Mouse (Mus musculus): ENCODE measurements around the gene Kcnh2. TPM values are rescaled to one million over a fixed set of nuclear protein-coding genes. Genes with fewer than 3 reads are reported as not detected.

Kcnh2 gene
- polyA plus RNA-seq, 1 experiment from 2014 or later: 17.4 TPM

- Histone ChIP-seq H3K4me2 (replicated peaks) (no peak overlapping the region), H3K4me1 (no peaks in the 10 kb centered on the region), H3K27me3 (no peaks in the 10 kb centered on the region), H3K4me3 (no peak overlapping the region), H3K9me3 (replicated peaks) (peaks cover 6% of the 10 kb centered on the region; the same call in 1 of the 2 replicates), H3K27ac (no peak overlapping the region), H3K36me3 (no peaks in the 10 kb centered on the region), H3K9ac (no peak overlapping the region)
- ATAC-seq (ENCODE audit: low FRiP score): no peak
- WGBS: 83% methylated on average over 3 of the region's 3 CpGs
Measured at GRCm38 (mm10) chr5:24291954-24292353, 59.5 kb downstream of the Kcnh2 start.

- WGBS: 83% methylated on average over 7 of the region's 7 CpGs
- no peaks in the 10 kb centered on the region for H3K36me3 ChIP-seq
- H3K9ac ChIP-seq: no peak overlapping the region
- H3K27ac ChIP-seq: no peak overlapping the region
- H3K4me1 ChIP-seq: no peaks in the 10 kb centered on the region
- no peaks in the 10 kb centered on the region; the same call in 1 of the 2 replicates for H3K27me3 ChIP-seq
- no peak overlapping the region for H3K4me3 ChIP-seq
- H3K4me2 ChIP-seq (replicated peaks): no peak overlapping the region
- no peak for ATAC-seq (ENCODE audit: low FRiP score)
- H3K9me3 ChIP-seq (replicated peaks): no peaks in the 10 kb centered on the region
Measured at GRCm38 (mm10) chr5:24286221-24286970, 65.0 kb downstream of the Kcnh2 start.

GRCm38 (mm10) chr5:24284145-24284544 is 67.3 kb downstream of the Kcnh2 start:
- Histone ChIP-seq H3K4me3 (no peak overlapping the region), H3K27me3 (no peaks in the 10 kb centered on the region; the same call in 1 of the 2 replicates), H3K4me1 (peaks cover 11% of the 10 kb centered on the region), H3K9me3 (replicated peaks) (no peaks in the 10 kb centered on the region), H3K9ac (no peak overlapping the region), H3K4me2 (replicated peaks) (no peak overlapping the region), H3K36me3 (no peaks in the 10 kb centered on the region), H3K27ac (no peak overlapping the region)
- no peak for ATAC-seq (ENCODE audit: low FRiP score)
- 67% methylated on average over 6 of the region's 6 CpGs for WGBS

GRCm38 (mm10) chr5:24283181-24283580 is 68.2 kb downstream of the Kcnh2 start:
- H3K4me1 ChIP-seq: peaks cover 11% of the 10 kb centered on the region
- 73% methylated on average over 5 of the region's 5 CpGs for WGBS
- H3K9me3 ChIP-seq (replicated peaks): no peaks in the 10 kb centered on the region
- H3K4me3 ChIP-seq: no peak overlapping the region
- H3K9ac ChIP-seq: no peak overlapping the region
- H3K27ac ChIP-seq: no peak overlapping the region
- H3K36me3 ChIP-seq: no peaks in the 10 kb centered on the region
- no peaks in the 10 kb centered on the region; the same call in 1 of the 2 replicates for H3K27me3 ChIP-seq
- no peak for ATAC-seq (ENCODE audit: low FRiP score)
- no peak overlapping the region for H3K4me2 ChIP-seq (replicated peaks)

GRCm38 (mm10) chr5:24280523-24280922 is 70.9 kb downstream of the Kcnh2 start:
- Histone ChIP-seq H3K36me3 (no peaks in the 10 kb centered on the region), H3K9me3 (replicated peaks) (no peaks in the 10 kb centered on the region), H3K9ac (no peak overlapping the region), H3K27me3 (no peaks in the 10 kb centered on the region; the same call in 1 of the 2 replicates), H3K4me3 (no peak overlapping the region), H3K4me2 (replicated peaks) (no peak overlapping the region), H3K4me1 (peaks cover 11% of the 10 kb centered on the region), H3K27ac (peak overlapping the region; percentile 44; the same call in 1 of the 2 replicates)
- 43% methylated on average over 2 of the region's 2 CpGs for WGBS
- peak; percentile 71 for ATAC-seq (ENCODE audit: low FRiP score)

- Histone ChIP-seq H3K4me3 (no peak overlapping the region), H3K27me3 (no peaks in the 10 kb centered on the region; the same call in 1 of the 2 replicates), H3K4me2 (replicated peaks) (no peak overlapping the region), H3K27ac (no peak overlapping the region), H3K4me1 (peaks cover 11% of the 10 kb centered on the region), H3K9ac (no peak overlapping the region), H3K9me3 (replicated peaks) (no peaks in the 10 kb centered on the region), H3K36me3 (no peaks in the 10 kb centered on the region)
- WGBS: 90% methylated on average over 4 of the region's 4 CpGs
- ATAC-seq (ENCODE audit: low FRiP score): no peak
Measured at GRCm38 (mm10) chr5:24279527-24279926, 71.9 kb downstream of the Kcnh2 start.

GRCm38 (mm10) chr5:24278206-24278605 is 73.2 kb downstream of the Kcnh2 start:
- Histone ChIP-seq H3K27ac (no peak overlapping the region), H3K9me3 (replicated peaks) (no peaks in the 10 kb centered on the region), H3K4me2 (replicated peaks) (no peak overlapping the region), H3K4me1 (peaks cover 11% of the 10 kb centered on the region), H3K36me3 (no peaks in the 10 kb centered on the region), H3K9ac (no peak overlapping the region), H3K4me3 (no peak overlapping the region), H3K27me3 (no peaks in the 10 kb centered on the region; the same call in 1 of the 2 replicates)
- ATAC-seq (ENCODE audit: low FRiP score): no peak
- WGBS: 92% methylated on average over 10 of the region's 10 CpGs

- Histone ChIP-seq H3K4me1 (no peaks in the 10 kb centered on the region), H3K9ac (no peak overlapping the region), H3K27ac (no peak overlapping the region), H3K4me2 (replicated peaks) (no peak overlapping the region), H3K36me3 (no peaks in the 10 kb centered on the region), H3K9me3 (replicated peaks) (no peaks in the 10 kb centered on the region), H3K4me3 (no peak overlapping the region), H3K27me3 (no peaks in the 10 kb centered on the region)
- WGBS: 79% methylated on average over 9 of the region's 9 CpGs
- ATAC-seq (ENCODE audit: low FRiP score): no peak
Measured at GRCm38 (mm10) chr5:24273683-24274621, 77.5 kb downstream of the Kcnh2 start.

GRCm38 (mm10) chr5:24270941-24271340 is 80.5 kb downstream of the Kcnh2 start:
- no peaks in the 10 kb centered on the region for H3K27me3 ChIP-seq
- ATAC-seq (ENCODE audit: low FRiP score): no peak
- peaks cover 4% of the 10 kb centered on the region; the same call in 1 of the 2 replicates for H3K4me1 ChIP-seq
- H3K4me2 ChIP-seq (replicated peaks): no peak overlapping the region
- H3K36me3 ChIP-seq: no peaks in the 10 kb centered on the region
- H3K9me3 ChIP-seq (replicated peaks): no peaks in the 10 kb centered on the region
- H3K9ac ChIP-seq: no peak overlapping the region
- WGBS: 84% methylated on average over 4 of the region's 4 CpGs
- H3K27ac ChIP-seq: no peak overlapping the region
- H3K4me3 ChIP-seq: no peak overlapping the region

Other genes starting within 250 kb of the Kcnh2 start
- gene Nupl2, start 186.6 kb downstream of the Kcnh2 start, polyA plus RNA-seq (2016; fragmentation: Nextera tagmentation; extraction: Ambion mirVana): 17.6 and 19.9 TPM in 2 replicates
- gene Nos3, start 13.2 kb upstream of the Kcnh2 start, polyA plus RNA-seq (2016; fragmentation: Nextera tagmentation; extraction: Ambion mirVana): 8.8 and 9.0 TPM in 2 replicates
- gene Atg9b, start 40.5 kb upstream of the Kcnh2 start, polyA plus RNA-seq (2016; fragmentation: Nextera tagmentation; extraction: Ambion mirVana): 0.35 and 0.46 TPM in 2 replicates
- 38.7 and 43.5 TPM in 2 replicates for gene Abcb8, start 42.1 kb upstream of the Kcnh2 start, polyA plus RNA-seq (2016; fragmentation: Nextera tagmentation; extraction: Ambion mirVana)
- 1.0 and 1.2 TPM in 2 replicates for gene Asic3, start 61.8 kb upstream of the Kcnh2 start, polyA plus RNA-seq (2016; fragmentation: Nextera tagmentation; extraction: Ambion mirVana)
- gene Cdk5, start 71.9 kb upstream of the Kcnh2 start, polyA plus RNA-seq (2016; fragmentation: Nextera tagmentation; extraction: Ambion mirVana): 61.0 and 63.8 TPM in 2 replicates
- gene Slc4a2, start 72.2 kb upstream of the Kcnh2 start, polyA plus RNA-seq (2016; fragmentation: Nextera tagmentation; extraction: Ambion mirVana): 38.1 and 39.9 TPM in 2 replicates
- gene Fastk, start 93.7 kb upstream of the Kcnh2 start, polyA plus RNA-seq (2016; fragmentation: Nextera tagmentation; extraction: Ambion mirVana): 109 and 113 TPM in 2 replicates
- gene Tmub1, start 96.2 kb upstream of the Kcnh2 start, polyA plus RNA-seq (2016; fragmentation: Nextera tagmentation; extraction: Ambion mirVana): 32.6 and 36.7 TPM in 2 replicates
- gene Agap3, start 100.6 kb upstream of the Kcnh2 start, polyA plus RNA-seq (2016; fragmentation: Nextera tagmentation; extraction: Ambion mirVana): 83.7 and 86.2 TPM in 2 replicates
- gene Gbx1, start 175.6 kb upstream of the Kcnh2 start, polyA plus RNA-seq (2016; fragmentation: Nextera tagmentation; extraction: Ambion mirVana): 5.6 and 6.7 TPM in 2 replicates
- gene Asb10, start 189.4 kb upstream of the Kcnh2 start, polyA plus RNA-seq (2016; fragmentation: Nextera tagmentation; extraction: Ambion mirVana): 0.32 and 0.42 TPM in 2 replicates
- not detected in 2 replicates for gene 4931409K22Rik, start 205.2 kb upstream of the Kcnh2 start, polyA plus RNA-seq (2016; fragmentation: Nextera tagmentation; extraction: Ambion mirVana)
- 108 and 110 TPM in 2 replicates for gene Abcf2, start 225.9 kb upstream of the Kcnh2 start, polyA plus RNA-seq (2016; fragmentation: Nextera tagmentation; extraction: Ambion mirVana)
- 22.3 and 23.1 TPM in 2 replicates for gene Chpf2, start 235.1 kb upstream of the Kcnh2 start, polyA plus RNA-seq (2016; fragmentation: Nextera tagmentation; extraction: Ambion mirVana)

Data from hindbrain, embryonic 12.5 days (tissue).